Mouse (Mus musculus): ENCODE data around the gene Lrriq4.

DNA sequence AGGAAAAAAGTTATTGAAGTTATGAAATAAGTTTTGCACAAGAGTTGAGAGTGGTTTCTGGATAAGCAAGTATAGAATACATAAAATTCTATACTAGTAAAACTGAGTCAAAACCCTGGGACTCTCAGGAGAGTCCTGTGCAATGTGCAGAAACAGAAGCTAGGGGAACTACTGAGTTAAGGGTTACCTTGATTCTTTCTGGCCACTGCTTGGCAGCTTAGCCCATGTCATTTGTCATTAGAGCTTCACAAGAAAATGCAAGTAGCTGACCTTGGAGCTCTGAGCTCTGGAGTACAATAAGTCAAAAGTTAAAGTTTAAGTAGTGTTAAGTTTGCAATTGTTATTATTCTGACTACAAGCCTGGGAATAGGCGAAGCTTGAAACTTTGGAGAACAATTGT lies 69.0 kb downstream of the Lrriq4 start:
- TF ChIP-seq CTCF (IDR thresholded peaks at IDR 0.05; ENCODE audit: insufficient read depth, low read depth, low read length) (no peak), POLR2A (IDR thresholded peaks at IDR 0.05; ENCODE audit: insufficient read depth, low read depth, low read length) (no peak)

Measured in olfactory bulb, adult 2 months (tissue).